Mouse (Mus musculus) stomach, embryonic 16.5 days (tissue): ENCODE data around the gene Hoxc6. TPM values are rescaled to one million over a fixed set of nuclear protein-coding genes. Genes with fewer than 3 reads are reported as not detected.

ENCODE experiments used
- ATAC-seq: fragments of 200-750 bp; cut with Nextera tagmentation; 2 replicates; pipeline ENCODE4 v1.8.0; 2017; ENCODE audit warnings: moderate number of reproducible peaks, moderate TSS enrichment; ENCODE audit not compliant: insufficient read depth, low FRiP score
- H3K27ac ChIP-seq: fragments of 300-500 bp; sonication (generic); 2 replicates; pipeline ENCODE4 v1.5.1; 2014; ENCODE audit warnings: low read length
- H3K27me3 ChIP-seq: fragments of 300-500 bp; sonication (generic); 2 replicates; pipeline ENCODE4 v1.6.1; 2014; ENCODE audit warnings: low read length, control low read depth, mixed read lengths; ENCODE audit not compliant: control insufficient read depth, insufficient read depth
- H3K36me3 ChIP-seq: fragments of 300-500 bp; sonication (generic); 2 replicates; pipeline ENCODE4 v1.6.1; 2014; ENCODE audit warnings: low read length; ENCODE audit not compliant: control insufficient read depth, insufficient read depth
- H3K4me1 ChIP-seq: fragments of 300-500 bp; sonication (generic); 2 replicates; pipeline ENCODE4 v1.6.1; 2014; ENCODE audit warnings: low read length, control low read depth, mixed read lengths; ENCODE audit not compliant: control insufficient read depth, insufficient read depth
- H3K4me2 ChIP-seq: fragments of 300-500 bp; sonication (generic); 2 replicates; pipeline ENCODE4 v1.6.1; 2014; ENCODE audit warnings: low read depth, low read length, mixed read lengths
- H3K4me3 ChIP-seq: fragments of 300-500 bp; sonication (generic); replicated peaks from 2 replicates; pipeline ENCODE4 v1.5.1; 2014; ENCODE audit warnings: mild to moderate bottlenecking, low read length
- H3K9ac ChIP-seq: fragments of 300-500 bp; sonication (generic); 2 replicates; pipeline ENCODE4 v1.6.1; 2014; ENCODE audit warnings: low read length
- H3K9me3 ChIP-seq: fragments of 300-500 bp; sonication (generic); replicated peaks from 2 replicates; pipeline ENCODE4 v1.6.1; 2016; ENCODE audit warnings: low read length, control low read depth; ENCODE audit not compliant: control insufficient read depth
- WGBS: fragments of 180-500 bp; shearing (Covaris S2); extraction: QIAGEN DNeasy Blood & Tissue Kit; methylation state at CpG from one replicate; pipeline ENCODE4 v1.1.7; 2014; 5-methylcytosine and 5-hydroxymethylcytosine counted together
- polyA plus RNA-seq: library from polyadenylated mRNA; unstranded; fragments of >200 nt; fragmentation: Nextera tagmentation; extraction: Ambion mirVana; gene quantifications from 2 replicates; pipeline ENCODE4 v1.2.1, GENCODE M21; 2015

Gene Hoxc6
- polyA plus RNA-seq, 1 experiment from 2014 or later, result 3.3 TPM

DNA sequence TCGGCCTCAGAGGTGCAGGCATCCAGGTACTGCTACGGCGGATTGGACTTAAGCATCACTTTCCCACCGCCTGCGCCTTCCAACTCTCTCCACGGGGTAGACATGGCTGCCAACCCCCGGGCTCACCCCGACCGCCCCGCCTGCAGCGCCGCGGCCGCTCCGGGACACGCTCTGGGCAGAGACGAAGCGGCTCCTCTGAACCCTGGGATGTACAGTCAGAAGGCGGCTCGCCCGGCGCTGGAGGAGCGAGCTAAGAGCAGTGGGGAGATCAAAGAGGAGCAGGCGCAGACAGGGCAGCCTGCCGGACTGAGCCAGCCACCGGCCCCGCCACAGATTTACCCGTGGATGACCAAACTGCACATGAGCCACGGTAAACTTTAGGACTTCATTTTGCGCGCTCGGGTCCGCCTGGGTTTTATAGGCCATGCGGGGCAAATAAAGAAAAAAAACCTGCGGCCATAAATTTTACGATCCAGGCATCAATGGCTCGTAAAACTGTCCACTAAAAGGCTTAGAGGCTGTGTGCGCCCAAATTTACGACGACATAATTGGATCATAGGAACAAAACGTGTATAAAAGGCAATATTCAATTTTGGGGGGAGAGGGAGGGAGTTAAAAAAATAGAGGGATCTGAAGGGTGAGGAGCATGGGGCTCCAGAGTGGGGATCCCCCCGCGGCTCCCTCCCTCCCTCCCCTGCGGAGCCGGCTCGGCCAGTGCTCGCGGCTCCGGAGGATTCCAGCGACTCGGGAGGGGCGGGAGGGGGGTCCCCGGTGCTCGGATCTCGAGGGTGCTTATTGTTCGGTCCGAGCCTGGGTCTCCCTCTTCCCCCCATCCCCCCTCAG lies 16.3 kb downstream of the Hoxc6 start:
- Histone ChIP-seq H3K4me2 (peak overlapping the region; percentile 69), H3K9me3 (no peaks in the 10 kb centered on the region), H3K9ac (peak overlapping the region; percentile 84), H3K27ac (peak overlapping the region; percentile 98), H3K4me3 (peak overlapping the region; percentile 62), H3K36me3 (no peaks in the 10 kb centered on the region), H3K4me1 (peaks cover 22% of the 10 kb centered on the region; the same call in 1 of the 2 replicates), H3K27me3 (peaks cover 59% of the 10 kb centered on the region)
- under 1% methylated on average over 57 of the region's 57 CpGs for WGBS
- ATAC-seq, result peak; percentile 37; the same call in 1 of the 2 replicates

DNA sequence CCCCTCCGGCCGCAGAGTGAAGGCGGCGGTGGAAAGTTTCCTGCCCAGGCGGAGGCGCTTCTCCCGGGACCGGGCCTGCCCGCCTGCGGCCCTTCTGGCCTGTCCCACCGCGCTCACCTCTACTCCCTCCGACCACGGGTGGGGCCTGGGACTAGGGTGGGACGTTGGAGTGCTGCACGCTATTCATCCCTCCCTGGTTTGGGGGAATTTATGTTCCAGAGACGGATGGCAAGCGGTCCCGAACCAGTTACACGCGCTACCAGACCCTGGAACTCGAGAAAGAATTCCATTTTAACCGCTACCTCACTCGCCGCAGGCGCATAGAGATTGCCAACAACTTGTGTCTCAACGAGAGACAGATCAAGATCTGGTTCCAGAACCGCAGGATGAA lies 16.9 kb downstream of the Hoxc6 start:
- H3K4me1 ChIP-seq, result peaks cover 22% of the 10 kb centered on the region; the same call in 1 of the 2 replicates
- peaks cover 57% of the 10 kb centered on the region for H3K27me3 ChIP-seq
- H3K9me3 ChIP-seq, result no peaks in the 10 kb centered on the region
- H3K4me2 ChIP-seq, result peak overlapping the region; percentile 69
- peak overlapping the region; percentile 84 for H3K9ac ChIP-seq
- 4% methylated on average over 25 of the region's 28 CpGs for WGBS
- ATAC-seq, result 0 out of 2 replicates have a peak, but pooled peaks have one; percentile 31
- peak overlapping the region; percentile 62 for H3K4me3 ChIP-seq
- H3K36me3 ChIP-seq, result no peaks in the 10 kb centered on the region
- H3K27ac ChIP-seq, result peak overlapping the region; percentile 98

DNA sequence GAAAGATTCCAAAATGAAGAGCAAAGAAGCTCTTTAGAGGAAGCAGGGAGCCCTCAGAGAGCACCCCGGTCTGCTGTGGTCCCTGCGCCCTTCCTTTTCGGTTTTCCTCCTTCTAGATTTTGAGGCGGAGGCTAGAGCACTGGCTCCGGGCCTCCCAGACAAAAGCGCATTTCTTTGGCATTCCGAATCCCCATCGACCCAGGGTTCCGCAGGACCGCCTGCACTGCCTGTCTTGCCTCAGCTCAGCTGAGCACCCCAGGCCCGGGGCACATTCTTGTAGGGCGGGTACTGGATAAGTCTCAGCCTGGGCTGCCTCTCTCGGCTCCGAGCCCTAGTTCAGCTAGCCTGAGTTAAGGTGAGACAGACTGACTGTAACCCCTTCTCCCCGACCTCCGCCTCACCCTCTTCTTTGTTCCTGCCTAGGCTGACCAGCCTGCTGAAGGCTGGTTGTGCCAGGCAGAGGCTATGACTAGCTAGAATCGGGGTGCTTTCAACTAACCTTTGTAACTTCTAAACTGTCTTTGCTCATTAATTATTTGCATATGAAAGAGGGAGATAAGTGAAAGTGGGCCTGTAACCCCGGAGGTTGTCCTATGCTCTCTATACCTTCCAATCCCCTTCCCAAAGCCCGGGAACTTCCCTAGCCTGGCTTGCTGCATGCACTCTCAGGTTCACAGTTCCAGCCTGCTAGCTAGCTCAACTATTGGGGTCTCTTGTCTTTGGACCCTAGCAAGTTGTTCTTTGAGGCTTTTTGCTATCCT lies 17.5 kb downstream of the Hoxc6 start:
- Histone ChIP-seq H3K4me2 (peak overlapping the region; percentile 69), H3K27me3 (peaks cover 53% of the 10 kb centered on the region), H3K9ac (peak overlapping the region; percentile 84), H3K9me3 (no peaks in the 10 kb centered on the region), H3K36me3 (no peaks in the 10 kb centered on the region), H3K27ac (peak overlapping the region; percentile 98), H3K4me1 (peaks cover 22% of the 10 kb centered on the region; the same call in 1 of the 2 replicates), H3K4me3 (peak overlapping the region; percentile 62)
- no peak for ATAC-seq
- 15% methylated on average over 19 of the region's 19 CpGs for WGBS

DNA sequence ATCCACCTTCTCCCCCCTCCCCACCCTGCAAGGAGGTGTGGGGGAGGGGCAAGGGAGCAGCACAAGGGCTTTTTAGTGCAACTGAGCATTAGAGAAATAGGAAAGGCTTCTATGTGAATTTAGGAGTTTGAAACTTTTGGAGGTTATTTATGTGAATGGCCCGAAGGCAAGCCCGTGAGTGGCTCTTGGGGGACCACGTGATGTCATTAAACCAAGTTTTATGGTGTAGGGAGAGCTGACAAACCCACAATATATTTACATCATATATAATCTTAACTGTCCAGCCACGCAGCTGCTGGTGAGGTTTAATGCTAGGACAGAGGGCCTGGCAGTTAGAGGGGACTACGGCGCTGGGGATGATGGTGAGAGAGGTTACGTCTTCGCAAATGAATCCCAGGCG lies 20.6 kb downstream of the Hoxc6 start, which contains the start of gene Hoxc4:
Gene Hoxc4 (plus strand): TSS at position 299 of the 400 bp plus-strand sequence.
- H3K9me3 ChIP-seq, result no peaks in the 10 kb centered on the region
- 0 out of 2 replicates have a peak within 1 kb of the TSS, but pooled peaks have one; percentile 21 for H3K4me2 ChIP-seq
- H3K9ac ChIP-seq, result peak within 1 kb of the TSS; percentile 43
- 47% methylated on average over 9 of the region's 9 CpGs for WGBS
- peak within 1 kb of the TSS; percentile 67 for H3K27ac ChIP-seq
- no peaks in the 10 kb centered on the region for H3K36me3 ChIP-seq
- peak within 1 kb of the TSS; percentile 16; the same call in 1 of the 2 replicates for H3K4me3 ChIP-seq
- peaks cover 18% of the 10 kb centered on the region; the same call in 1 of the 2 replicates for H3K4me1 ChIP-seq
- ATAC-seq, result no peak
- H3K27me3 ChIP-seq, result peaks cover 42% of the 10 kb centered on the region

DNA sequence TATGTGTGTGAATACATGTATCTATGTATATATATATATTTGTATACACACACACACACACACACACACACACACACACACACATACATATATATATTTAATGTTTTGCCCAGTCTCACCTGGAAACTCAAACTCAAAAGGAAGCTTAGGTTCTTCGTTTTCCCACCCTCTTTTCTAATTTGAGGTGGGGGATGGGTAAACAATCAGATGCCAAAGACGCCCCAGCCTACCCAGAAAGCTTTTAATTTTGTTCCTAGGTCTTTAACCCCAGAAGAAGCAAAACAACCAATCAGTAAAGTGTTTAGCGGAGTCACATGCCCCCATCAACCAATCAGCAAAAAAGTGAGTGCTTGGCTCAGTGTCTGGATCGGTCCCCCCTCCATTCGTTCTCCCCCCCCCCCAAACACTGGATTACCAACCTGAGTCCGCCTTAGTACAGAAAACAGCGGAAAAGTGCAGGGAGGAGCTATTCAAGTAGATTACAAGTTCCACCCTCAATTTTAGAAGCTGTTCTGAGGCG lies 22.9 kb downstream of the Hoxc6 start:
- H3K27me3 ChIP-seq, result peaks cover 37% of the 10 kb centered on the region
- H3K27ac ChIP-seq, result no peak overlapping the region
- H3K9me3 ChIP-seq, result no peaks in the 10 kb centered on the region
- no peaks in the 10 kb centered on the region for H3K36me3 ChIP-seq
- peak overlapping the region; percentile 7; the same call in 1 of the 2 replicates for H3K4me2 ChIP-seq
- H3K4me3 ChIP-seq, result peak overlapping the region; percentile 16; the same call in 1 of the 2 replicates
- 12% methylated on average over 8 of the region's 8 CpGs for WGBS
- no peak for ATAC-seq
- H3K9ac ChIP-seq, result peak overlapping the region; percentile 17; the same call in 1 of the 2 replicates
- H3K4me1 ChIP-seq, result peaks cover 10% of the 10 kb centered on the region; the same call in 1 of the 2 replicates

DNA sequence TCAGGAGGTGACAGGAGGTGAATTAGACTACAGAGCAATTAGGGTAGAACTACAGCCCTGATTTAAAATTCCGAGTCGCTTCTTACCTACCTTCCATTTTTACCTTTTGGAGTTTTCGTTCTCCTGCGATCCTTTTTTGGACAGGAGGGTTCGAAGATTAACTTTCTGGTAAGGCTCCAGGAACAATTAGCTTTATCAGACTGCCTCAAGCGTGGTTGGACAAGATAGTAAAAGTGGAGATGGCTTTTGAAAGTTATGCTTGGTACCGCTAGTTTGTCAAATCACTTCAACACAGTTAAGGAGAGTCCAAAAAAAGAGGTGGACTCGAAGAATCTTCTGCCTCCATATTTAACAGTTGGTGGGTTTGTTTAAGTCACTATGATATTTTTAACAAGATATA lies 23.5 kb downstream of the Hoxc6 start:
- Histone ChIP-seq H3K4me2 (peak overlapping the region; percentile 7; the same call in 1 of the 2 replicates), H3K4me3 (peak overlapping the region; percentile 16; the same call in 1 of the 2 replicates), H3K4me1 (peaks cover 10% of the 10 kb centered on the region; the same call in 1 of the 2 replicates)

DNA sequence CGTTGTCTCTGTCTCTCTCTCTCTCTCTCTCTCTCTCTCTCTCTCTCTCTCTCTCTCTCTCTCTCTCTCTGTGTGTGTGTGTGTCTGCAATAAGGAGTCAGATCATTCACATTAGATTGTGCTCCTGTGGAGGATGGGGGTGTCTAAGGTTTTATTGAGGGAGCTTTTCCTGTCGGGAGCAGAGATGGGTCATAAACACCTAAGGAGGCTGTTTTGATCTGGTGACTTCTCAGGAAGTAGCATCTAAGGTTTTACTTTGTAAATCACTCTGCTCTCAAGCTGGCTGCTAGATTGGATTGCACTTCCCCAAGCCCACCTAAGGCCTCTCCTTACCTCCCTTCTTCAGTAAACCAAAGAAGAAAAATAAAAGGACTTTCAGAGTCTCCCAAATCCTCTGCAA lies 26.1 kb downstream of the Hoxc6 start:
- H3K9ac ChIP-seq, result no peak overlapping the region
- H3K9me3 ChIP-seq, result no peaks in the 10 kb centered on the region
- H3K36me3 ChIP-seq, result no peaks in the 10 kb centered on the region
- ATAC-seq, result no peak
- peaks cover 39% of the 10 kb centered on the region for H3K27me3 ChIP-seq
- 21% methylated on average over 2 of the region's 2 CpGs for WGBS
- no peak overlapping the region for H3K4me3 ChIP-seq
- H3K4me1 ChIP-seq, result peaks cover 6% of the 10 kb centered on the region; the same call in 1 of the 2 replicates
- H3K27ac ChIP-seq, result no peak overlapping the region
- H3K4me2 ChIP-seq, result no peak overlapping the region

More for the DNA sequence above, 23.5 kb downstream of the Hoxc6 start:
- H3K9ac ChIP-seq, result peak overlapping the region; percentile 17; the same call in 1 of the 2 replicates
- no peaks in the 10 kb centered on the region for H3K36me3 ChIP-seq
- no peaks in the 10 kb centered on the region for H3K9me3 ChIP-seq
- peaks cover 40% of the 10 kb centered on the region for H3K27me3 ChIP-seq
- ATAC-seq, result no peak
- no peak overlapping the region for H3K27ac ChIP-seq
- WGBS, result 23% methylated on average over 8 of the region's 8 CpGs

DNA sequence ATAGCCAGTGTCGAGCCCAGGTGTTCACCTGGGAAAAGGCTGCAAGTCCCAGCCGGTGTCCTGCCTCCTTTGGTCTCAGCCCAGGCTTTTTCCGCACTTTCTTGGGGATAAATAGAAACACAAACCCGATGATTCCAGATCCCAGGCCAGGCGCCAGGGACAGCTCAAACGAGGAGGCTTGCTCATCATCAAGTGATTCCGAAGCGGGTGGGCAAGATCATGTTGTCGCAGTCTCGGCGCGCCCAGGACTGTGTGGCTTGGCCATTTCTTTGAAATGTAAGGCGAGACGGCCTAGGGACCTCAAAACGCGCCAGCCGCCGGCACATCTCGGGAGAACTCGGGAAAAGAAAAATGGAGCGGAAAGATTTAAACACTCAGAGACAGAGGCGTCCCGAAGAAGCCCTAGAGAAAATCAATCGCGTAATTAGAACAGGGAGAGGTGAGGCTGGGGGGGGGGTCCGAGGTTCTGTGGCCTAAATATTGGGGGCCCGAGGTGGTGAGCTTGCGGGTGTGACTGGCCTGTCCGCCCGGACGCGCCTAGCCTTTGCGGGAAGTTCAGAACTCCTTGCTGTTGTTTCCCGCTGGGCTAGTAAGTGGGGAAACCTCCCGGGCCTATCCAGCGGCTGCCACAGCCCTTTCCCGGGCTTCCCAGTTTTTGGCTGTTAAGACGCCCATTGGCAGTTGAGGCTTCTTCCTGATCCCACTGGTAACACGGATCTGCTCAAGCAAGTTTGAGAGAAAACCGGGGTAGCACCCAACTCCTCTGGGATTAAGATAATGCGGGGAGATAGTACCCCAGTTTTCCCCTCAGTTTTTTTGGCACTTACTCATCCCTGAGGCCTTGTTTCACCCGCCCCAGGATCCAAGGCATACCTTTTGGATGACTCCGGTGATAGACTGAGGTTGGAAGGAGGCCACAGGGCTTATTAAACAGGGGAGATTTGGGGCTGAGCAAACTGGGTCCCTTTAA lies 29.5 kb downstream of the Hoxc6 start:
- peak overlapping the region; percentile 17; the same call in 1 of the 2 replicates for H3K27ac ChIP-seq
- ATAC-seq, result no peak
- peak overlapping the region; percentile 30 for H3K4me3 ChIP-seq
- H3K9ac ChIP-seq, result peak overlapping the region; percentile 57
- H3K4me2 ChIP-seq, result peak overlapping the region; percentile 50
- peaks cover 10% of the 10 kb centered on the region; the same call in 1 of the 2 replicates for H3K4me1 ChIP-seq
- H3K9me3 ChIP-seq, result no peaks in the 10 kb centered on the region
- H3K36me3 ChIP-seq, result no peaks in the 10 kb centered on the region
- WGBS, result 21% methylated on average over 43 of the region's 43 CpGs
- peaks cover 33% of the 10 kb centered on the region for H3K27me3 ChIP-seq
